Mouse (Mus musculus) limb, embryonic 14.5 days (tissue): Measurements from ENCODE around the gene Nepn. TPM values are rescaled to one million over a fixed set of nuclear protein-coding genes. Genes with fewer than 3 reads are reported as not detected.
"Not testable (repeated sequence)": the region's sequence is repeated elsewhere in the genome, so short reads cannot be mapped to it uniquely, and the experiment has no call there.

Experiments
- ATAC-seq: fragments of 200-750 bp; cut with Nextera tagmentation; 2 replicates; pipeline ENCODE4 v1.8.0; 2017; ENCODE audit warnings: low read depth, moderate number of reproducible peaks, moderate TSS enrichment; ENCODE audit not compliant: low FRiP score
- DNase-seq: peaks from one replicate; pipeline ENCODE4 v3.0.0-alpha.2; 2015; ENCODE audit warnings: low spot score
- H3K27ac ChIP-seq: fragments of 300-500 bp; sonication (generic); replicated peaks from 2 replicates; pipeline ENCODE4 v1.5.1; 2014; ENCODE audit warnings: low read depth, mild to moderate bottlenecking, low read length, moderate library complexity, mixed read lengths
- H3K27me3 ChIP-seq: fragments of 300-500 bp; sonication (generic); 2 replicates; pipeline ENCODE4 v1.6.1; 2014; ENCODE audit warnings: low read length, mixed read lengths; ENCODE audit not compliant: control insufficient read depth, insufficient read depth
- H3K36me3 ChIP-seq: fragments of 300-500 bp; sonication (generic); 2 replicates; pipeline ENCODE4 v1.6.1; 2014; ENCODE audit warnings: mild to moderate bottlenecking, low read length, moderate library complexity, mixed read lengths; ENCODE audit not compliant: control insufficient read depth, insufficient read depth
- H3K4me1 ChIP-seq: fragments of 300-500 bp; sonication (generic); 2 replicates; pipeline ENCODE4 v1.6.1; 2014; ENCODE audit warnings: antibody characterized with exemption, low read length, mixed read lengths; ENCODE audit not compliant: control insufficient read depth, insufficient read depth
- H3K4me2 ChIP-seq: fragments of 300-500 bp; sonication (generic); replicated peaks from 2 replicates; pipeline ENCODE4 v1.6.1; 2014; ENCODE audit warnings: low read depth, mild to moderate bottlenecking, low read length, moderate library complexity; ENCODE audit not compliant: severe bottlenecking
- H3K4me3 ChIP-seq: fragments of 300-500 bp; sonication (generic); replicated peaks from 2 replicates; pipeline ENCODE4 v1.5.1; 2014; ENCODE audit warnings: low read length
- H3K9ac ChIP-seq: fragments of 300-500 bp; sonication (generic); 2 replicates; pipeline ENCODE4 v1.6.1; 2014; ENCODE audit warnings: mild to moderate bottlenecking, low read depth, low read length, moderate library complexity; ENCODE audit not compliant: severe bottlenecking
- H3K9me3 ChIP-seq: fragments of 300-500 bp; sonication (generic); 2 replicates; pipeline ENCODE4 v1.6.1; 2016; ENCODE audit warnings: low read length; ENCODE audit not compliant: control insufficient read depth
- POLR2A ChIP-seq: fragments of 200-500 bp; IDR thresholded peaks from 2 replicates; pipeline ENCODE4 v1.8.0; 2012; ENCODE audit warnings: inconsistent platforms, mild to moderate bottlenecking, moderate library complexity, borderline replicate concordance; ENCODE audit not compliant: insufficient read depth, insufficient read length; ENCODE audit errors: extremely low read depth
- WGBS: fragments of 180-500 bp; shearing (Covaris S2); extraction: QIAGEN DNeasy Blood & Tissue Kit; methylation state at CpG from one replicate; pipeline ENCODE4 v1.1.7; 2014; 5-methylcytosine and 5-hydroxymethylcytosine counted together
- polyA plus RNA-seq, 2 experiments: library from polyadenylated mRNA; depleted of rRNA in 1 of 2; stranded (reverse) in 1 of 2; unstranded in 1 of 2; fragments of >200 nt; fragmentation: Nextera tagmentation in 1 of 2; extraction: Ambion mirVana in 1 of 2; gene quantifications; 2 replicates each; pipeline versions ENCODE4 v1.2.1 to v1.2.3; 2012 to 2014

Gene Nepn
- polyA plus RNA-seq (2012; rRNA removed) (0.06 TPM in 2 replicates), polyA plus RNA-seq (2014; fragmentation: Nextera tagmentation; extraction: Ambion mirVana) (0.14 TPM in 1 of 2 replicates, not detected in the other)

GRCm38 (mm10) chr10:52388922-52389430 lies at the start of gene Nepn:
TSS of gene Nepn (plus strand) at chr10:52388972.
- Histone ChIP-seq H3K27ac (0 out of 2 replicates have a peak within 1 kb of the TSS, but pooled peaks have one; percentile 13), H3K9ac (0 out of 2 replicates have a peak within 1 kb of the TSS, but pooled peaks have one; percentile 28), H3K4me2 (no peak within 1 kb of the TSS), H3K36me3 (no peaks in the 10 kb centered on the region), H3K4me1 (no peaks in the 10 kb centered on the region), H3K27me3 (no peaks in the 10 kb centered on the region), H3K4me3 (no peak within 1 kb of the TSS), H3K9me3 (no peaks in the 10 kb centered on the region)
- 64% methylated on average over 5 of the region's 5 CpGs for WGBS
- no peak for DNase-seq
- ATAC-seq = no peak
- TF ChIP-seq POLR2A = no peak

- H3K27ac ChIP-seq, H3K27me3 ChIP-seq, DNase-seq, ATAC-seq, H3K4me3 ChIP-seq, H3K9ac ChIP-seq, H3K4me2 ChIP-seq, H3K4me1 ChIP-seq, H3K9me3 ChIP-seq: not testable (repeated sequence)
- WGBS = 86% methylated on average over 4 of the region's 4 CpGs
- peaks cover 54% of the 10 kb centered on the region for H3K36me3 ChIP-seq
These were observed 45.4 kb upstream of the Nepn start for GRCm38 (mm10) chr10:52343324-52343723.

- DNase-seq = no peak
- 78% methylated on average over 9 of the region's 9 CpGs for WGBS
These were observed 35.6 kb upstream of the Nepn start for GRCm38 (mm10) chr10:52353184-52353583.

GRCm38 (mm10) chr10:52358467-52358866 lies 30.3 kb upstream of the Nepn start, which contains the start of gene Gm26741:
TSS of gene Gm26741 (plus strand) at chr10:52358767.
- H3K27me3 ChIP-seq = no peaks in the 10 kb centered on the region
- no peak for TF ChIP-seq POLR2A
- H3K4me2 ChIP-seq = no peak within 1 kb of the TSS
- ATAC-seq = no peak
- 89% methylated on average over 2 of the region's 2 CpGs for WGBS
- no peaks in the 10 kb centered on the region for H3K4me1 ChIP-seq
- no peak within 1 kb of the TSS for H3K9ac ChIP-seq
- H3K4me3 ChIP-seq = no peak within 1 kb of the TSS
- no peak within 1 kb of the TSS for H3K27ac ChIP-seq
- no peaks in the 10 kb centered on the region for H3K9me3 ChIP-seq
- no peak for DNase-seq
- H3K36me3 ChIP-seq = peaks cover 10% of the 10 kb centered on the region; the same call in 1 of the 2 replicates

More at GRCm38 (mm10) chr10:52353184-52353583, 35.6 kb upstream of the Nepn start:
- H3K4me3 ChIP-seq = no peak overlapping the region
- H3K36me3 ChIP-seq = peaks cover 47% of the 10 kb centered on the region
- no peaks in the 10 kb centered on the region for H3K4me1 ChIP-seq
- no peak for TF ChIP-seq POLR2A
- H3K27ac ChIP-seq = no peak overlapping the region
- no peak for ATAC-seq
- no peak overlapping the region for H3K9ac ChIP-seq
- no peaks in the 10 kb centered on the region for H3K27me3 ChIP-seq
- H3K4me2 ChIP-seq = no peak overlapping the region
- H3K9me3 ChIP-seq = no peaks in the 10 kb centered on the region

- Histone ChIP-seq H3K9ac (no peak overlapping the region), H3K4me1 (no peaks in the 10 kb centered on the region), H3K9me3 (no peaks in the 10 kb centered on the region), H3K4me2 (no peak overlapping the region), H3K27ac (no peak overlapping the region), H3K36me3 (peaks cover 10% of the 10 kb centered on the region; the same call in 1 of the 2 replicates), H3K27me3 (no peaks in the 10 kb centered on the region), H3K4me3 (no peak overlapping the region)
- 91% methylated on average over 4 of the region's 4 CpGs for WGBS
- DNase-seq (no peak), ATAC-seq (no peak)
- TF ChIP-seq POLR2A = no peak
These were observed 28.5 kb upstream of the Nepn start for GRCm38 (mm10) chr10:52360241-52360735.
